Mouse (Mus musculus) brain, embryonic 14.5 days (tissue): Measurements from ENCODE around the gene Cox5a.

Experiments
- CTCF ChIP-seq: fragments of 200-500 bp; IDR thresholded peaks from 2 replicates; pipeline ENCODE4 v1.5.1; 2012; ENCODE audit warnings: inconsistent platforms, mild to moderate bottlenecking, moderate library complexity, borderline replicate concordance; ENCODE audit not compliant: insufficient read depth, insufficient read length; ENCODE audit errors: extremely low read depth
- POLR2A ChIP-seq: fragments of 200-500 bp; IDR thresholded peaks from 2 replicates; pipeline ENCODE4 v1.6.1; 2012; ENCODE audit warnings: mild to moderate bottlenecking, inconsistent platforms, borderline replicate concordance; ENCODE audit not compliant: poor library complexity, insufficient read depth, insufficient read length, severe bottlenecking; ENCODE audit errors: extremely low read depth

DNA sequence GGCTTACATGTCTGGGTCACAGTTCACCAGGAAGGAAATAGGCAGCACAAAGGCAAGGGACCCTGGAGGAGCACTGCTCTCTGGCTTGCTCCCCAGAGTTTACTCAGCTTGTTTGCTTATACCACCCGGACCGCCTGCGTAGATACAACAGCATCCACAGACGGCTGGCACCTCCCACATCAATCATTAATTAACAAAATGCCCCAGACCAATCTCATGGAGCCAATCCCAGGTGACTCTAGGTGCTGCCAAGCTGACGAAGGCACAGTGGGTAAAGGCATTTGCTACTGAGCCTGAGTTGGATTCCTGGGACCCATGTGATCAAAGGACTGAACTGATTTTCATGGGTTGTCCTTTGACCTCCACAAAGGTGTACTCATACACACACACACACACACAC, 23.8 kb upstream of the Cox5a start:
- TF ChIP-seq CTCF (no peak), POLR2A (no peak)
